Mouse (Mus musculus): ENCODE results near the gene Stk38l. TPM values are rescaled to one million over a fixed set of nuclear protein-coding genes. Genes with fewer than 3 reads are reported as not detected.
"Not testable (repeated sequence)": the region's sequence is repeated elsewhere in the genome, so short reads cannot be mapped to it uniquely, and the experiment has no call there.

The Stk38l gene
- polyA plus RNA-seq, 1 experiment from 2014 or later = 16.2 TPM

DNA sequence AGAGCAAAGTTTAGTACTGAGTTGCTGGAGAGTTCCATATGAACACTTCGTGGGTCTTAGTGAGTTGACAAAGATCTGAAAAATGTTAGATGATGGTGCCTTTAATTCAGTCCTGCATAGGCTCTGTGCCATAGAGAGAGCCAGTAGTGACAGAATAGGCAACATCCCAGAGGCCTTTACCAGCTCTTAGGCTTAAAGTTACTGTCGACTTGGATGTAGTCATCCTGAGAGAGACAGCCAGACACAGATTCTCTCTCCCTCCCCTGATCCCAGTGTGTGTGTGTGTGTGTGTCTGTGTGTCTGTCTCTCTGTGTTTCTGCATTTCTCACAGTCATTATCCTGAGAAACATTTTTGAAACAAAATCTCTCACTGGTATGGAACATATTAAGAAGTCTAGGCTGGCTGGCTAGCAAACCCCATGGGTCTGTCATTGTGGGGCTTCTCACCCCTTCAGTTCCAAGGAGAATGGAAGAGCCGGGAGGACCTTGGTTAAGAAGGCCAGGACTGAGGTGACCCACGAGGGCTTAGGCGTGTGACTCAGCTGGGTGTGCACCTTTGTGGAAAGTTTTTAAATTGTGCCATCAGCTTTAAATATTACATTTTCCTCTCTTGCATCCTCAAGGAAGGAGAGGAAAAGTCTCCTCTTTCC is 17.3 kb downstream of the Stk38l start:
- H3K9ac ChIP-seq (replicated peaks) = no peak overlapping the region
- no peak overlapping the region for H3K27ac ChIP-seq
- ATAC-seq = no peak
- H3K27me3 ChIP-seq = no peaks in the 10 kb centered on the region
- no peak overlapping the region for H3K4me2 ChIP-seq (replicated peaks)
- WGBS = 83% methylated on average over 5 of the region's 5 CpGs
- no peak overlapping the region for H3K4me3 ChIP-seq (replicated peaks)
- H3K9me3 ChIP-seq = no peaks in the 10 kb centered on the region
- peaks cover 5% of the 10 kb centered on the region; the same call in 1 of the 2 replicates for H3K4me1 ChIP-seq (replicated peaks)
- H3K36me3 ChIP-seq = no peaks in the 10 kb centered on the region

DNA sequence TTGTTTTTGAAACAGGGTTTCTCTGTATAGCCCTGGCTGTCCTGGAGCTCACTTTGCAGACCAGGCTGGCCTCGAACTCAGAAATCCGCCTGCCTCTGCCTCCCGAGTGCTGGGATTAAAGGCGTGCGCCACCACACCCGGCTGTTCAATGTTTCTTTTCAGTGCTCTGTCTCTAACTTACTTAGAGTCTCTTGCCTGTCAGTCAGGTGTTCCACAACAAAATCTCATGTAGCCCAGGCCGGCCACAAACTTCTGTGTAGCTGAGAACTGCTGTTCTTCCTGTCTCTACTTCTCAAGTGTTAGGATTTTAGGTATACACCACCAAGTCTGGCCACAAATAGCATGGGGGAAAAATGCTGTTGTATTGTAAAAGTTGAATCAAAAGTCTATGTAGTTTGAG is 19.5 kb downstream of the Stk38l start:
- not testable (repeated sequence) for H3K4me3 ChIP-seq (replicated peaks); H3K4me1 ChIP-seq (replicated peaks); ATAC-seq; H3K9me3 ChIP-seq; H3K27ac ChIP-seq; H3K36me3 ChIP-seq; H3K4me2 ChIP-seq (replicated peaks); H3K9ac ChIP-seq (replicated peaks); H3K27me3 ChIP-seq
- WGBS = 94% methylated on average over 7 of the region's 7 CpGs

DNA sequence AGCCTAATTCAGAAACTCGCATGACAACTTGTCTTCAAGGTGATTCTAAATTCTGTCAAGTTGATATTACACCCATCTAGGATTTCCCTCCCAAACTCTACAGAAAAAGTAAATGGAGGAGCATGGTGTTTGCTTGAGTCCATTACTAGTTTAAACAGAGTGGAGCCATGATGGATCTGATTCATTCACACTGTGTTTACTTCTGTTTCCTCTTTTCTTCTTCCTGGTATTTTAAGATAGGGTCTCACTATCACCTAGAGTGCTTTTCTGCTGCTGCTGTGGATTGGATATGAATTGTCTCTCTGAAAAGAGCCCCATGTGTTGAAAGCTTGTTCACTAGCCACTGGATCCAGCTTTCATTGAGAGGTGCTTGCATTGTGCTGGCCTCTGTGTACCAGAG is 20.4 kb downstream of the Stk38l start:
- Histone ChIP-seq H3K27ac (no peak overlapping the region), H3K4me1 (replicated peaks) (no peaks in the 10 kb centered on the region), H3K4me2 (replicated peaks) (no peak overlapping the region), H3K36me3 (no peaks in the 10 kb centered on the region), H3K9me3 (no peaks in the 10 kb centered on the region), H3K27me3 (no peaks in the 10 kb centered on the region), H3K4me3 (replicated peaks) (no peak overlapping the region), H3K9ac (replicated peaks) (no peak overlapping the region)
- WGBS = 88% methylated on average over 1 of the region's 1 CpGs
- no peak for ATAC-seq

DNA sequence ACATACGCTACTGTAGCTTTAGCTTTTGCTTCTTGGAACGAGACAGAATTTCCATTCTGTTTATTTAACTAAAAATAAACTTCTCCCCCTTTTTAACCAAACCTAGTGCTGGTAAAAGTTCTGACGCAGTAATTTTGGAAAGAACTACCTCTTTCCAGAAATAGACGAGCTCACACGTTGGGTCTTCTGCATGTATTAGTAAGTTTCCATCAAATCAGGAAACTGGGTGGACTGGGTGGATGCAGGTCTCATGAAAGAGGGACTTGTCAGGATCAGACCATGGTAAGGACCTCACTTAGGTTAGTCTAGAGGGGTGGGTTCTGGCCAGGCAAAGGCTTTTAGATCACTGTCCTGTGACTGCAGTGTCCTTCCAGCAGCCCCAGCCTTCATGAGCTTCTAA is 21.8 kb downstream of the Stk38l start:
- no peak overlapping the region for H3K9ac ChIP-seq (replicated peaks)
- no peak overlapping the region for H3K27ac ChIP-seq
- no peaks in the 10 kb centered on the region for H3K9me3 ChIP-seq
- no peaks in the 10 kb centered on the region for H3K4me1 ChIP-seq (replicated peaks)
- 91% methylated on average over 5 of the region's 5 CpGs for WGBS
- H3K4me3 ChIP-seq (replicated peaks) = no peak overlapping the region
- no peaks in the 10 kb centered on the region for H3K36me3 ChIP-seq
- no peak for ATAC-seq
- H3K4me2 ChIP-seq (replicated peaks) = no peak overlapping the region
- no peaks in the 10 kb centered on the region for H3K27me3 ChIP-seq

DNA sequence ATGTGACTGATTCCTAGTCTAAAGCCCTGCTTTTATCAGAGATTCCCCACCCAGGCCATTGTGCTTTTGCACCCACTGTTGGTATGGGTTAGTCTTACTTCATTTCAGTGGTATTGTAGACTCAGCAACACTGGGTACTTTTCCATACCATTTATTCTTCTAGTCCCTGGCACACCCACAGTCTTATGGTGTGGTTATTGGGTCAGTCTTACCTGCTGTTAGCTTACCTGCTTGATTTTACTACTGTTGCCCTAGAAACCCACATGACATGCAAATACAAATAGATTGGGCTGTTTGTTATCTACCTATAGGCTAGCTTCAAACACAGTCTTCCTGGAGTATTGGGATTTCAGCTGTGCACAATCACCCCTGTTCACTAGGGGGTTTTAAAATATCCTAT is 22.3 kb downstream of the Stk38l start:
- H3K4me3 ChIP-seq (replicated peaks) = no peak overlapping the region
- H3K4me2 ChIP-seq (replicated peaks) = no peak overlapping the region
- ATAC-seq = no peak
- H3K9me3 ChIP-seq = no peaks in the 10 kb centered on the region
- H3K9ac ChIP-seq (replicated peaks) = no peak overlapping the region
- H3K4me1 ChIP-seq (replicated peaks) = no peaks in the 10 kb centered on the region
- H3K27ac ChIP-seq = no peak overlapping the region
- H3K36me3 ChIP-seq = no peaks in the 10 kb centered on the region
- no peaks in the 10 kb centered on the region for H3K27me3 ChIP-seq

DNA sequence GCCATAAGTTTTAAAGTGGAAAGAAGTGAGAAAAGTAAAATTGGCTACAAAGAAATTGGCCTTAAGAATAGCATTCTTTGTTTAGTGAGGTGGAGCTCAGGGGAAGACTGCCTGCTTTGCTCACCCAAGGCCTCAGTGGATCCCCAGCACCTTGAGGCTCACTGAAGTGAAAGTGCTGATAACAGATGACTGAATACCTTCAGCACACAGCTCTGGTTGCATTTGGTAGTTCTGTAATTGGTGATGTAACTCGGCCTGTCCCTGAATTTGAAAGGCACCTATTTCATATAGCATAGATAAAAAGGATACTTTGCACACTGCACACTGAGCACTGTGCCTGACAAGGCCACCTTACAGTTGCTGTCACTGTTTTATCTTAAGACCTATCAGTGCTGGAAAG is 23.5 kb downstream of the Stk38l start:
- no peak overlapping the region for H3K4me3 ChIP-seq (replicated peaks)
- no peak for ATAC-seq
- H3K9ac ChIP-seq (replicated peaks) = no peak overlapping the region
- no peak overlapping the region for H3K4me2 ChIP-seq (replicated peaks)
- WGBS = 91% methylated on average over 1 of the region's 1 CpGs
- no peak overlapping the region for H3K27ac ChIP-seq
- no peaks in the 10 kb centered on the region for H3K9me3 ChIP-seq
- 0 out of 2 replicates have a peak, but pooled peaks cover 2% of the 10 kb centered on the region for H3K4me1 ChIP-seq (replicated peaks)
- no peaks in the 10 kb centered on the region for H3K36me3 ChIP-seq
- no peaks in the 10 kb centered on the region for H3K27me3 ChIP-seq

DNA sequence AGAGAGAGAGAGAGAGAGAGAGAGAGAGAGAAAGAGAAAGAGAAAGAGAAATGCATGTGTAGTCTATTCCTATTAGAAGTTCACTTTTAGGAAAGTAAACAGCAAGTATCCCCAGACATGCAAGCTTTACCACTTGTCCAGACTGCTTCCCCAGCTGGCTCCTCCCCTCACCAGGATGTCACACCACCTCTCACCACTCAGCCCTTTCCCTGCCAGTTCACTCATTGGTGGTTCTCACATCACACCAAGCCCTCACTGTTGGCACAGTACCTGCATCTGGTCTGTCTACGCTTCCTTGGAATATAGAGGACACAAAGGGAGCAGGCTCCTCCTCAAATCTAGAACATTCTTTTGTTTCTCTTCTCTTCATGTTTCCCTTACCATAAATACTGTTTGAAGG is 26.9 kb downstream of the Stk38l start:
- H3K9me3 ChIP-seq = no peaks in the 10 kb centered on the region
- 80% methylated on average over 1 of the region's 1 CpGs for WGBS
- no peak overlapping the region for H3K9ac ChIP-seq (replicated peaks)
- H3K27ac ChIP-seq = no peak overlapping the region
- no peak overlapping the region for H3K4me2 ChIP-seq (replicated peaks)
- H3K4me1 ChIP-seq (replicated peaks) = peaks cover 3% of the 10 kb centered on the region; the same call in 1 of the 2 replicates
- H3K4me3 ChIP-seq (replicated peaks) = no peak overlapping the region
- H3K36me3 ChIP-seq = no peaks in the 10 kb centered on the region
- H3K27me3 ChIP-seq = no peaks in the 10 kb centered on the region
- ATAC-seq = no peak

DNA sequence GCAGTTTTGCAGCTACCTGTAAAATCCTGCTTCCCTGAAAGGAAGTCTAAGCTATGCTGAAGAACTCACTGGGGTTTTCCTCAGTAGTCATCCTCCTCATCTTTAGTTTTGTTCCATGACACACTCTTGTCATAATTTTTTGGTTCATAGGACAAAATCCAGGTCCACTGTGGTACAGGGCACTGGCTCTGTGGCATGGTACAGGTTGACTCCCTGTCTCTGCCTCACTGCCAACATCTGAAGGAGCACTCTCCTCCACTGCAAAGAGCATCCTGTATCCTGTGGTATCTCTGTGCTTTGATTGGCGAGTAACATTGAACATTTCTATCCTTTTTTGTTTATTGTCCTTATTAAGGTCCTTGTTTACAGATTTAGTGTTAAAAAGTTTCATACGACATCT is 27.4 kb downstream of the Stk38l start:
- Histone ChIP-seq H3K9ac (replicated peaks) (no peak overlapping the region), H3K27ac (no peak overlapping the region), H3K4me3 (replicated peaks) (no peak overlapping the region), H3K27me3 (no peaks in the 10 kb centered on the region), H3K4me2 (replicated peaks) (no peak overlapping the region), H3K36me3 (no peaks in the 10 kb centered on the region), H3K9me3 (no peaks in the 10 kb centered on the region), H3K4me1 (replicated peaks) (peaks cover 3% of the 10 kb centered on the region; the same call in 1 of the 2 replicates)
- WGBS = 88% methylated on average over 2 of the region's 2 CpGs
- ATAC-seq = no peak

DNA sequence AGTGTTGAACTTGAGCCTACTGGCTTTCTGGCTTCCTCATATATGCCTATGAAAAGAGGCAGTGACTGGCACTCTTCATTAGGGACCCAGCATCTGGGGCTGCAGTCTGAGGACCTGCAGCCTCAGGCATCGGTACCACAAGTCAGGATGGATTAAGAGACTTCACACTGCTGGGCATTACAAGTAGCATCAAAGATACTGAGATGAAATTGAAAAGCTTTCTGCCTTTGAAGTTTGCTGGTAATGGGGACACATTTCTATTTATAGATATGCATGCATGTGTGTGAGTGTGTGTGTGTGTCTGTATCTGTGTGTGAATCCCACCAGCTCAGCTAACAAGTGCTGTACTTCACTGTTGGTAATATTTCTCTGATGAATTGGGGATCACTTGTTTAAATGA is 27.8 kb downstream of the Stk38l start:
- Histone ChIP-seq H3K4me3 (replicated peaks) (no peak overlapping the region), H3K4me2 (replicated peaks) (no peak overlapping the region), H3K27me3 (no peaks in the 10 kb centered on the region), H3K9me3 (no peaks in the 10 kb centered on the region), H3K27ac (no peak overlapping the region), H3K4me1 (replicated peaks) (peaks cover 3% of the 10 kb centered on the region; the same call in 1 of the 2 replicates), H3K36me3 (no peaks in the 10 kb centered on the region), H3K9ac (replicated peaks) (no peak overlapping the region)
- WGBS = 44% methylated on average over 1 of the region's 1 CpGs
- peak; percentile 75 for ATAC-seq

DNA sequence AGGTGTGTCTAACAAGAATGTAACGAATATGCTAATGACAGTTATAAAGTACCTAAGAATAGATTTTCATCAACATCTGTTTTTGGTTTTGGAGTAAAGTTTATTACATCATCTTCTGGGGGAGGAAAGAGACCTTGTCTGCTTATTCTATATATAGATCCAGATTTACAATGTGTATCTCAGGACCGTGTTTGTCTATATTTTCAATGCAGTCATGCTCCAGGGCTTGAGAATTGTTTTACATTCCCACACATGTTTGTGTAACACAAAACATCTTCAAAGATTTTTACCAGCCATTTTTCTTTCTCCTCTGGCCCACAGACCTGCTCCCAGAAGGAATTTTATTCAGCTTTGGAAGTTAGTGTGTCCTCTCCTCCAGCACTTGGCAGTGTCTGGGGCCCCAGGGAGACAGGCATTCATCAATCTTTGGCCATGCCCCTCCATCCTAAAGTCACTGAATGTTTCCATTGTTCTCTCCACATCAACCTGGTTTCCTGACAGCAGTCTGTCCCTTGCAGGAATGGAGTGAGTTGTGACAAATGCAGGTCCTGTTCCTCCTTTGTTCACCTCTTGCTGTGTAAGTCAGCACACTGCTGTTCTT is 28.9 kb downstream of the Stk38l start:
- Histone ChIP-seq H3K9me3 (no peaks in the 10 kb centered on the region), H3K4me2 (replicated peaks) (no peak overlapping the region), H3K9ac (replicated peaks) (no peak overlapping the region), H3K4me3 (replicated peaks) (no peak overlapping the region), H3K4me1 (replicated peaks) (peaks cover 3% of the 10 kb centered on the region; the same call in 1 of the 2 replicates), H3K36me3 (no peaks in the 10 kb centered on the region), H3K27ac (no peak overlapping the region), H3K27me3 (no peaks in the 10 kb centered on the region)
- WGBS = 85% methylated on average over 2 of the region's 2 CpGs
- ATAC-seq = no peak

DNA sequence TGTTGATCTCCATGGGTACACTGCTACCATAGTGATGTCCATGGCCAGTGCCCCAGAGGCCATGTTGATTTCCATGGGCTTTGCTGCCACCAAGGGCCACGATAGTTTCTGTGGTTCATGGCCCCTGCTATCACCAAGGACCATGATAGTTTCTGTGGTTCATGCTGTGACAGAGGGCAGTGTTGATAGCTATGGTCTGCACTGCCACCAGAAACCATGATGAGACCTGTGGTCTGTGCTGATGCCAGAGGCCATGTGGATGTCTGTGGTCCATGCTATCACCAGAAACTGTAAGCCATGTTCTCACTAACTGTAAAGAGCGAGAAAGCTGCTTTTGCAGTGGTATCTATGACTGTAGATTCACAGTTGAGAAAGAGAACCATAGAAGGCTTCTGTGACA is 30.3 kb downstream of the Stk38l start:
- Histone ChIP-seq H3K4me1 (replicated peaks) (peaks cover 3% of the 10 kb centered on the region; the same call in 1 of the 2 replicates), H3K4me2 (replicated peaks) (no peak overlapping the region), H3K4me3 (replicated peaks) (no peak overlapping the region), H3K27me3 (no peaks in the 10 kb centered on the region), H3K9ac (replicated peaks) (no peak overlapping the region), H3K9me3 (no peaks in the 10 kb centered on the region), H3K36me3 (0 out of 2 replicates have a peak, but pooled peaks cover 1% of the 10 kb centered on the region), H3K27ac (no peak overlapping the region)
- ATAC-seq = no peak
- WGBS = 91% methylated on average over 2 of the region's 2 CpGs

DNA sequence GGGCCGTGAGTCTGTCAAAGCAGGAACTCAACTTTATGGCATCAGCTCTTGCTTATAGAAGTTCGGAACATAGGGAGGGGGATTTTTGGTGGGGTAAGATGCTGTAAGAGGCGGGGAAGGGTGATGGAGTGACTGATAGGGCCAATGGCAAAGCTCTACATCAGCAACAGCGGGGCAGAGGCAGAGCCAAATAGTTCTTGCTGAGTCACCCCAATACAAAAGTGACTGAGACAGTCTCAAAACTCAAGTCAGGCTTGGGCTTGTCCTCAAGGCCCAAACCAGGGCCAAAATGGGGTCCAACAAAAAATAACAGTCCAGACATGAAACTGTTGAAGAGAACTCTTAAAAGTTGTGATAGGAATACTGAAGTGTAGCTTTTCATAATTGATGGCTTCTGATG is 30.9 kb downstream of the Stk38l start:
- Histone ChIP-seq H3K36me3 (0 out of 2 replicates have a peak, but pooled peaks cover 7% of the 10 kb centered on the region), H3K27me3 (no peaks in the 10 kb centered on the region), H3K4me2 (replicated peaks) (no peak overlapping the region), H3K4me3 (replicated peaks) (no peak overlapping the region), H3K4me1 (replicated peaks) (peaks cover 3% of the 10 kb centered on the region; the same call in 1 of the 2 replicates), H3K9ac (replicated peaks) (no peak overlapping the region), H3K9me3 (no peaks in the 10 kb centered on the region), H3K27ac (no peak overlapping the region)
- no peak for ATAC-seq
- WGBS = 96% methylated on average over 4 of the region's 4 CpGs

DNA sequence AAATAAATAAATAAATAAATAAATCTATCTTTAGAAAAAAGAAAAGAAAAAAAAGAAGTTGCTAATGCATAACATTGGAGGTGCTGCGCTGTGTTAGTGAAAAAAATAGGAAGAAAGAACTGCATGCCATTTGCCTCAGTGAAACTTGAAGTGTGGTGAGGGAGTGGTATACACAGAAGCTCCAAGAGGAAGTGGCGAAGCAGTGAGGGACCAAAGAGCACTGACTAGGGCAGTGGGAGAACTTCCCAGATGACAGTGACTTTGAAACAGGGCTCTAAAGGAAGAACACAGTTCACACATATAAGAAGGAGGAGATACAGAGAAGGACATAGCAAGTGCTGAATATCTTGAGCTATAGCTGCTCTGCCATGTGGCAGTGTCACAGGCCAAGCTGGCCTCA is 34.2 kb downstream of the Stk38l start:
- H3K9me3 ChIP-seq = no peaks in the 10 kb centered on the region
- 0 out of 2 replicates have a peak, but pooled peaks cover 7% of the 10 kb centered on the region for H3K36me3 ChIP-seq
- 92% methylated on average over 2 of the region's 2 CpGs for WGBS
- H3K4me3 ChIP-seq (replicated peaks) = no peak overlapping the region
- no peak overlapping the region for H3K9ac ChIP-seq (replicated peaks)
- no peaks in the 10 kb centered on the region for H3K27me3 ChIP-seq
- no peak overlapping the region for H3K27ac ChIP-seq
- no peak overlapping the region for H3K4me2 ChIP-seq (replicated peaks)
- no peak for ATAC-seq
- H3K4me1 ChIP-seq (replicated peaks) = no peaks in the 10 kb centered on the region; the same call in 1 of the 2 replicates
